In genomic region chr2:124602379-124602913, GRCm38 (mm10) we compare ENCODE assay signal across 13 mouse cellular contexts.
DNase-seq lines count a peak whose midpoint lies in the region; ATAC-seq and TF ChIP-seq lines count a peak whose summit lies in the region.
"Had no signal": no experiment of that assay in that cellular context is flagged by ENCODE, and none has a peak within 500 bp of the region (broad histone marks: within the 10 kb centered on the region; RNA-seq: fewer than 3 reads in every experiment).

No protein-coding gene starts in this region.

- peaks cover 29% of the 10 kb centered on the region for H3K4me1 ChIP-seq in heart, embryonic 13.5 days
- H3K4me1 ChIP-seq in heart, embryonic 11.5 days (ENCODE audit: control insufficient read depth, insufficient read depth, low read length) = peaks cover 14% of the 10 kb centered on the region
- H3K4me1 ChIP-seq in intestine, embryonic 16.5 days (ENCODE audit: control insufficient read depth, insufficient read depth, low read length) = peaks cover 8% of the 10 kb centered on the region; the same call in 1 of the 2 replicates
- no peaks in the 10 kb centered on the region for H3K4me1 ChIP-seq in thymus, adult 2 months (replicated peaks; ENCODE audit: control insufficient read depth, insufficient read depth, low read length)
- H3K4me1 ChIP-seq: embryonic facial prominence, embryonic 15.5 days had no signal

- 0 out of 2 replicates have a peak overlapping the region, but pooled peaks have one; percentile 14 for H3K4me2 ChIP-seq in heart, embryonic 13.5 days
- H3K4me2 ChIP-seq in heart, embryonic 11.5 days = no peak overlapping the region
- peak overlapping the region; percentile 13 for H3K4me2 ChIP-seq in intestine, embryonic 16.5 days (ENCODE audit: low read depth, low read length)
- H3K4me2 ChIP-seq: embryonic facial prominence, embryonic 15.5 days; lung, embryonic 14.5 days had no signal

- peak overlapping the region; percentile 34 for H3K27ac ChIP-seq in heart, embryonic 13.5 days (replicated peaks)
- no peak overlapping the region for H3K27ac ChIP-seq in heart, embryonic 11.5 days (ENCODE audit: low read depth, low read length)
- peak overlapping the region; percentile 43; the same call in 1 of the 2 replicates for H3K27ac ChIP-seq in layer of hippocampus, adult 2 months
- peak overlapping the region; percentile 95 for H3K27ac ChIP-seq in intestine, embryonic 16.5 days (ENCODE audit: low read length)
- no peak overlapping the region for H3K27ac ChIP-seq in thymus, adult 2 months (ENCODE audit: control insufficient read depth, insufficient read depth, low read length)
- H3K27ac ChIP-seq: embryonic facial prominence, embryonic 15.5 days had no signal

- H3K27me3 ChIP-seq in heart, embryonic 13.5 days (replicated peaks) = no peaks in the 10 kb centered on the region
- H3K27me3 ChIP-seq in heart, embryonic 11.5 days (ENCODE audit: control insufficient read depth, insufficient read depth, low read length) = no peaks in the 10 kb centered on the region
- H3K27me3 ChIP-seq in intestine, embryonic 16.5 days (replicated peaks; ENCODE audit: control insufficient read depth, insufficient read depth, low read length) = no peaks in the 10 kb centered on the region
- H3K27me3 ChIP-seq in thymus, adult 2 months (ENCODE audit: control insufficient read depth, insufficient read depth, low read length) = no peaks in the 10 kb centered on the region

- no peak overlapping the region for H3K4me3 ChIP-seq in heart, embryonic 13.5 days
- no peak overlapping the region for H3K4me3 ChIP-seq in heart, embryonic 11.5 days (ENCODE audit: low read depth, low read length)
- no peak overlapping the region for H3K4me3 ChIP-seq in layer of hippocampus, adult 2 months
- H3K4me3 ChIP-seq in intestine, embryonic 16.5 days (ENCODE audit: low read length) = peak overlapping the region; percentile 24
- no peak overlapping the region for H3K4me3 ChIP-seq in thymus, adult 2 months (ENCODE audit: control insufficient read depth, insufficient read depth, low read length)
- H3K4me3 ChIP-seq: embryonic facial prominence, embryonic 15.5 days had no signal

- no peaks in the 10 kb centered on the region for H3K9me3 ChIP-seq in heart, embryonic 13.5 days
- 0 out of 2 replicates have a peak, but pooled peaks cover 2% of the 10 kb centered on the region for H3K9me3 ChIP-seq in heart, embryonic 11.5 days (replicated peaks; ENCODE audit: control insufficient read depth, low read length)
- H3K9me3 ChIP-seq in intestine, embryonic 16.5 days (ENCODE audit: control insufficient read depth, low read length) = no peaks in the 10 kb centered on the region
- H3K9me3 ChIP-seq: embryonic facial prominence, embryonic 15.5 days had no signal

- TF ChIP-seq CTCF in layer of hippocampus, adult 2 months (conservative IDR thresholded peaks at IDR 0.05) = no peak
- no peak for TF ChIP-seq CTCF in thymus, adult 2 months (IDR thresholded peaks at IDR 0.05; ENCODE audit: borderline replicate concordance, control insufficient read depth, extremely low read depth, insufficient read depth, low read length, poor library complexity)

- H3K36me3 ChIP-seq in heart, embryonic 13.5 days = no peaks in the 10 kb centered on the region
- H3K36me3 ChIP-seq in heart, embryonic 11.5 days (ENCODE audit: control insufficient read depth, insufficient read depth, low read length) = no peaks in the 10 kb centered on the region
- no peaks in the 10 kb centered on the region for H3K36me3 ChIP-seq in intestine, embryonic 16.5 days (ENCODE audit: control insufficient read depth, insufficient read depth, low read length)
- H3K36me3 ChIP-seq in thymus, adult 2 months (ENCODE audit: control insufficient read depth, insufficient read depth, low read length) = no peaks in the 10 kb centered on the region
- H3K36me3 ChIP-seq: embryonic facial prominence, embryonic 15.5 days had no signal

- ATAC-seq in heart, embryonic 13.5 days (ENCODE audit: extremely low read depth, insufficient number of reproducible peaks, low FRiP score, low TSS enrichment) = no peak; the same call in 1 of the 2 replicates
- no peak for ATAC-seq in heart, embryonic 11.5 days (replicated peaks; ENCODE audit: insufficient number of reproducible peaks, low FRiP score, low TSS enrichment)
- peak; percentile 39 for ATAC-seq in intestine, embryonic 16.5 days

- no peak for TF ChIP-seq POLR2A in thymus, adult 2 months (IDR thresholded peaks at IDR 0.05; ENCODE audit: control insufficient read depth, extremely low read depth, insufficient read depth, low read length, poor library complexity)

- peak overlapping the region; percentile 5; the same call in 1 of the 2 replicates for H3K9ac ChIP-seq in heart, embryonic 13.5 days
- H3K9ac ChIP-seq in heart, embryonic 11.5 days (ENCODE audit: low read depth, low read length) = no peak overlapping the region
- peak overlapping the region; percentile 53 for H3K9ac ChIP-seq in intestine, embryonic 16.5 days (ENCODE audit: low read depth, low read length)
- H3K9ac ChIP-seq: embryonic facial prominence, embryonic 15.5 days; lung, embryonic 14.5 days had no signal

- whole genome bisulfite sequencing in heart, embryonic 13.5 days = 43% methylated on average over 8 of the region's 8 CpGs
- 42% methylated on average over 8 of the region's 8 CpGs for WGBS in heart, embryonic 11.5 days (ENCODE audit: insufficient replicate concordance)
- WGBS in intestine, embryonic 16.5 days = 51% methylated on average over 8 of the region's 8 CpGs
- WGBS in thymus, adult 2 months = 91% methylated on average over 8 of the region's 8 CpGs

- DNase-seq in cerebellum, postnatal 10 days = peak; percentile 21 to 35
- DNase-seq in cerebellum, postnatal 36 days = no peak
- DNase-seq in layer of hippocampus, adult 2 months (ENCODE audit: low spot score in 2 of 2) = no peak
- DNase-seq in layer of hippocampus, postnatal 36 days = no peak
- DNase-seq in thymus, adult 2 months = no peak
- DNase-seq: cerebellum, postnatal 25 days; kidney, adult 2 months; lung, embryonic 14.5 days; right cerebral cortex, adult 18-20 months had no signal

Comparison
In these comparisons a context has a peak if more than half of its experiments do, and no peak if none do; other contexts are left out.
1. DNase-seq: peak in cerebellum, postnatal 10 days (2 of 2); none in cerebellum, postnatal 36 days (0 of 2), layer of hippocampus, adult 2 months (0 of 2), layer of hippocampus, postnatal 36 days (0 of 2) and thymus, adult 2 months (single experiment).
2. H3K27ac ChIP-seq: peak in heart, embryonic 13.5 days (single experiment), layer of hippocampus, adult 2 months (single experiment) and intestine, embryonic 16.5 days (single experiment); none in heart, embryonic 11.5 days (single experiment) and thymus, adult 2 months (single experiment).